Mouse (Mus musculus) lung, postnatal 36 days (tissue): Measurements from ENCODE around the gene Aip.
"Not testable (repeated sequence)": the region's sequence is repeated elsewhere in the genome, so short reads cannot be mapped to it uniquely, and the experiment has no call there.

Experiments
- DNase-seq: peaks from one replicate; pipeline ENCODE4 v3.0.0; 2022; ENCODE audit warnings: mixed read lengths

The Aip gene

DNA sequence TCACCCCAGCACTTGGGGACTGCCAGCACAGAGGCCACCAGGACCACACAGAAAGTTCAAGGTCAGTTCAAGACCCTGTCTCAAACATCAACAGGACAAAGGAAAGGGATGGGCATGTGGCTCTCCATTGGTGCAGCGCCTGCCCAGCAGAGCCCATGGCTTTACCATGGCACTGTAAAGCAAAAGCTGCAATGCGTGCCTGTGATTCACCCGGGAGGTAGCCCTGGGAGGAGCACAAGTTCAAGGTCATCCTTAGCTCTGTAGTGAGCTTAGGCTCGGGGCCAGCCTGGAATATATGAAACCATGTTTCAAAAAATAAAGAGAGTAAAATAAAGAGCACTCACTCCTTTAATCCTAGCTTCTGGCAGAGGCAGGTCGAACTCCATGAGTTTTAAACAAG is 26.2 kb upstream of the Aip start:
- DNase-seq, result no peak

DNA sequence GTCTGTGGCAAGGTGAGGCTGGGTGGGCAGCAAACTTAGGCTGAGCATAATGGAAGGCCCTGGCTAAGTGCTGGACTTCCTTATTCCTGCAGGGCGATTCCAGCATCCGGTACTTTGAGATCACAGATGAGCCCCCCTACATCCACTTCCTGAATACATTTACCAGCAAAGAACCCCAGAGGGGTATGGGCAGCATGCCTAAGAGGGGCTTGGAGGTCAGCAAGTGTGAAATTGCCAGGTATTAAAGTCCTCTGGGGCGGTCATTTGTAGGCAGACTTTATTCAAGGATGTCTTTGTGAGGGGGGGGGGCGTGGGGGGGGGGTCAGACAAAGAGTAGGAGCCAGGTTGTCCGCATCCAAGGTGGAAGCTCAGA is 25.8 kb upstream of the Aip start:
- no peak for DNase-seq

DNA sequence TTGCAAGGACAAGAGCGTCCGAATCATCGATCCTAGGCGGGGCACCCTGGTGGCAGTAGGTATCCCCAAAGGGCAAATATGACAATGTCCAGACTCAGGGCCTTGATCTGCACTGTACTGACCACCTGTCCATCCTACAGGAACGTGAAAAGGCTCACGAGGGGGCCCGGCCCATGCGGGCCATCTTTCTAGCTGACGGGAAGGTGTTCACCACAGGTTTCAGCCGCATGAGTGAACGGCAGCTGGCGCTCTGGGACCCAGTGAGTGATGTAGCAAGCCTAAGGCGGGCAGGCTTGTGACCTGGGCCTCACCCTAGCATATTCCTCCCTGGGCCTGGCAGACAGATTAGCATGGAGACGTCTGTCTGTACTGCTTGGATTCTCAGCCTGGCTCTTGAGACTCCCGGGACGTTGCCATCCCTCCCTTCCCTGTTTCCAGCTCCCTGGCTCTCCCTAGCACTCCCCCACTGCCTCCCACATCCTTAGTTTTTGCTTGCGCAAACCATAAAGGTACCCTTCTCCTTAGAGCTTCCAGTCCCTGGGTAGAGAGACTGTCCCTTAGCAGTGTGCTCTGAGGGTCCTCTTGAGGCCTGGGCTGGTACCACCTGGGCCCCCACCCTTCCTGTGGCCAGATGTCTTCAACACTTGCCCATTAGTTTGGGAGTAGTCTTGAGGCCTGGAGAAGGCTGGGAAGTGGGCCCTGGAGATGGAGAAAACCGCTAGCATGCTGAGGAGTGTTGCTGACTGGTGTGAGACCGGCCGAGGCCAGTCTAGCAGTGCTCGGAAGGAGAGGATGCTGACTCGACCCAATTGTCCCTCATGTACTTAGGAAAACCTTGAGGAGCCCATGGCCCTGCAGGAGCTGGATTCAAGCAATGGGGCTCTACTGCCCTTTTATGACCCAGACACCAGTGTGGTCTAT is 25.2 kb upstream of the Aip start:
- DNase-seq, result no peak

DNA sequence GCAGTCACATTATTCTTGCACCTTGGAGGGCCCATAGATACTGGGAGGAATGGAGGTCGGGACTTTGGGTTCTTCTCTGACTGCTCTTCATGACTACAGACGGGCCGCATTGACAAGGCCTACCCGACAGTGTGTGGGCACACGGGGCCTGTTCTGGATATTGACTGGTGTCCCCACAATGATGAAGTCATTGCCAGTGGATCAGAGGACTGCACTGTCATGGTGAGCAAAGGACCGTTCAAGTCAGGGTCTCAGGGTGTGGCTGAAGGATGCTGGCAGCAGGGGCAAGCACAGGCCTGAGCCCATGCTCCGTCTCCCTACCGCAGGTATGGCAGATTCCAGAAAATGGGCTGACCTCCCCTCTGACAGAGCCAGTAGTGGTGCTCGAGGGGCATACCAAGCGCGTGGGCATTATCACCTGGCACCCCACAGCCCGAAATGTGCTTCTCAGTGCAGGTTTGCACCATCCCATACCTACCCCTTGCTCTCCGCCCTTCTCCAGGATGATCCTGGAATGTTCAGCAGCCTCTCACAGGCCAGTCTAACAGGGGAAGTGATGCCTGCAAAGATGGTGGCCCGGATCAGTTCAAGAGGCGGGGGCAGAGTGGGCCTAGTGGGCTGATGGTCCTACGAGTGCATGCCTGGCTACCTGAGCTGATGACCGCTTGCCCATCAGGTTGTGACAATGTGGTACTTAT is 24.3 kb upstream of the Aip start:
- no peak for DNase-seq

DNA sequence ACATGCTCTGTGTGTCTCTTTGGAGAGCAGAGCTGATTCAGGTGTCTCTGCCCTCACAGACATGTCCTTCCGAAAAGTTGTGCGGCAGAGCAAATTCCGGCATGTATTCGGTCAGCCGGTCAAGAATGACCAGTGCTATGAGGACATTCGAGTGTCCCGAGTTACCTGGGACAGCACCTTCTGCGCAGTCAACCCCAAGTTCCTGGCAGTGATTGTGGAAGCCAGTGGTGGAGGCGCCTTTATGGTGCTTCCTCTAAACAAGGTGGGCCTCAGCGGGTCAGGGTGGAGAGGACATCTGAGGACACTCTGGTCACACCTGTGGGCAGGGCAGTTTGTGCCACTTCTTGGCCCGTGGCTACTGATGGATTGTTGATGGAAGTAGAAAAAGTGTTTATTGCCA is 23.6 kb upstream of the Aip start:
- no peak for DNase-seq

DNA sequence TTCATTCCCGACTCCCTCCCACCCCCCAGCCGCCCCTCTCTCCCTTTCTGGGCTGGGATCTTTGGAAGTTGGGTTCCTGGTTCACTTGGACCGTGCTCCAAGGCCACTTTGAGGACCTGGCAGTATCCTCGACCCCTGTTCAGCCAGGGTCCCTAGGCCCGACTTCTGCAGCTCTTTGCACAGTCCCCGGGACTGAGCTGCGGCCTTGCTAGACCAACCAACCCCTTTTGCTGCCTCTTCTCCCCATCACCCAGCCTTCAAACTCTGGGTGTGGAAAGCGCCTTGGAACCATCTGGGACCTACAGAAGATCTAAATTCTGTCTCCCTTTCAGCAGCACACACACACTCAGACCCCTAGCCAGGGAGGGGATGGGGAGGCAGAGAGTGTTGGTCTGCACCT is 23.2 kb upstream of the Aip start:
- DNase-seq, result no peak

DNA sequence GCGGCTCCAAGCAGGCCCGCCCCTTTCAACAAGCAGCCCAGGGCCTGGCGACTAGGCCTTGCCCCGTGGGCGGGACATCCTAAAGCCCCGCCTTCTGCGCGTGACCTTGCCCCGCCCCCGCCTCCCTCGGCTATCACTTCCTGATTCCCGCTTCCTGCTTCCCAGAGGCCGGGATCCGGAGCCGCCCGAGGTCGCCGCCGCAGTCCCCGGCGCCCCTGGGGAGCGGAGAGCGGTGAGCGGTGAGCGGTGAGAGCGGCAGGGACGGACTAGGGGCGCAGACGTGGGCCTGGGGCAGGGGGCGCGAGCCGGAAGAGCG is 22.8 kb upstream of the Aip start, which contains the start of gene Coro1b:
TSS of gene Coro1b (plus strand) at position 129 of the 316 bp plus-strand sequence.
- peak; percentile 98 for DNase-seq

DNA sequence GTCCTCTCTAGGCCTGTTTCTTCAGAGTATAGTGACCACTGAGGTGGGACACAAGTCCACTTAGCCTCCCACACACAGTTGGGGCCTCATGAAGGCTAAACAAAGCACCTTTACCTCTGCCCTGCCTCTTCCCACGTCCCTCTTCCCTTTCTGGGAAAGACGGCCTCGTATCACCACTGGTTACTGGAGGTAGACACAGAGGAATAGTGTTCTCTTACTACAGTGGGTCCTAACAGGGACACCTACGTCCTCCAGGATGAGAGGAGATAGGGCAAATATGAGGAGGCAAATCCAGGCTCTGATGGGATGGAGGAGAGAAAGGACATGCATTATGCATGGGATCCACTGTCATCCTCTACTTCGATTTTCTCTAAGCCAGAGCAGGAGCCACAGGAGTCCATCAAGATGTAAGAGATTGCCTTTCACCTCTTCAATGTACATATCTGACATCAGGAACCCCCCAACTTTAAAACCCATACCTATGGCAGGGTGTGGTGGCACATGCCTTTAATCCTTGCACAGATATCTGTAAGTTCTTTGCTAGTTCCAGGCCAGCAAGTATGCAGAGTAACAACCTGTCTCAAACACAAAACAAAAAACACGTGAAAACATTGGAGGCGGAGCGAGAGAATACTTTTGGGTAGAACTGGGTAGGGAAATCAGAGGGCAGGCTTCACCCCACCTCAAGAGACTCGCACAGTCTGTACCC is 22.3 kb upstream of the Aip start:
- no peak for DNase-seq

DNA sequence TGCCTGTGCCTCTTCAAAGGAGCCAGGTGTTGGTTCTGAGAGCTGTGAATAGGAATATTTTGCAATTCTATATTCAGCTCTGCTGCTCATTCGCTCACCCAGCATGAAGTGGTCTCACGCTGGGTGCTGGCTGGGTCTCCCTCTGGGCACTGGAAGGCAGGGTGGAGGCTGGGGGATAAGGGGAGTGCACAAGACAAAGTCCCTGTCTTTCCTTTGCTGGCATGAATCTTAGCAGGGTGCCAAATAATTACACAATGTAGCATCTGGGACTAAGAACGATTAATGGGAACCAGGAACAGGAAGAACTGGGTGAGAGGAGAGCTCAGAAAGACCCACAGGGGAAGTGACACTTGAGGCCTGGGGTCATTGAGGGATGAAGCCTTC is 21.4 kb upstream of the Aip start:
- peak; percentile 50 for DNase-seq

DNA sequence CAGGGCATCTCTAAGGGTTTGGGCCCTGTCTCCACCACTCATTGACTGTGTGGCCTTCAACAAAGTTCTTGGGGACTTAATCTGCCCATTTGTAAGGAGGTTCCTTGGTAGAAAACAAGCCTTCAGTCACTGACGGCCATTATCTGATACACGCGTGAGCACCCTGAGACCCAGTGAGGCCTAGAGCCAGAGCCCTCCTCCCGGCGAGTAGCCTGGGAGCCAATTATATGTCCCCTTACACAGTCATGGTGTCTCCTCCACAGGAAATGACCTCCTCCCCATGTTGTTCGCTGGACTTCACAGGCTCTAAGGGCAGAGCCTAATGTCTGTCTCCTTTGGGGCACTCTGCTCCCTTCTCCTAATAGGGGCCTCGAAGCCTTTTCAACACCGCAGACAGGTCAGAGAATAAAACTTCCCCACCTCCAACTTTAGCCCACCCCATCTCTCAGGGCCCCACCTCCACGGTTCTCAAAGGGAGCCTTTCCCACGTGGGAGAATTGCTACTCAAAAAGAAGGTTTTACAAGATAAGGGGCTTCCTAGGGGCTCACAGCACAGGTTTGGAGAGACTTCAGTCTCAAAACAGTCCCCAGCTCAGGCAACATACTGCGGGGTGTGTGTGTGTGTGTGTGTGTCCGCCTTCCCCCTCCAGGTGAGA is 20.8 kb upstream of the Aip start:
- no peak for DNase-seq

DNA sequence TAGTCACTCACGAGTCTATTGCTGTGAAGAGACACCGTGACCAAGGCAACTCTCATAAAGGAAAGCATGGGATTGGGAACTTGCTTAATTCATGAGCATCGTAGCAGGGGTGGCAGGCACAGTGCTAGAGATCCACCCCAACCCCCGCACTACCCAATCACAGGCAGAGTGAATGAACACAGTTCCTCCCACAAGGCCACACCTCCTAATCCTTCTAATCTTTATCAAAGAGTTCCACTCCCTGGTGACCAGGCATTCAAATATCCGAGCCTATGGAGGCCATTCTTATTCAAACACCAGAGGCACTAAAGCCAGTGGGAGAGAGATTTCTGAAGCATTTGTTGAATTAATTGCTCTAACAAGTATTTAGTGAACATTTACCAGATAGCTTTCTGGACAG is 20.3 kb upstream of the Aip start:
- no peak for DNase-seq

DNA sequence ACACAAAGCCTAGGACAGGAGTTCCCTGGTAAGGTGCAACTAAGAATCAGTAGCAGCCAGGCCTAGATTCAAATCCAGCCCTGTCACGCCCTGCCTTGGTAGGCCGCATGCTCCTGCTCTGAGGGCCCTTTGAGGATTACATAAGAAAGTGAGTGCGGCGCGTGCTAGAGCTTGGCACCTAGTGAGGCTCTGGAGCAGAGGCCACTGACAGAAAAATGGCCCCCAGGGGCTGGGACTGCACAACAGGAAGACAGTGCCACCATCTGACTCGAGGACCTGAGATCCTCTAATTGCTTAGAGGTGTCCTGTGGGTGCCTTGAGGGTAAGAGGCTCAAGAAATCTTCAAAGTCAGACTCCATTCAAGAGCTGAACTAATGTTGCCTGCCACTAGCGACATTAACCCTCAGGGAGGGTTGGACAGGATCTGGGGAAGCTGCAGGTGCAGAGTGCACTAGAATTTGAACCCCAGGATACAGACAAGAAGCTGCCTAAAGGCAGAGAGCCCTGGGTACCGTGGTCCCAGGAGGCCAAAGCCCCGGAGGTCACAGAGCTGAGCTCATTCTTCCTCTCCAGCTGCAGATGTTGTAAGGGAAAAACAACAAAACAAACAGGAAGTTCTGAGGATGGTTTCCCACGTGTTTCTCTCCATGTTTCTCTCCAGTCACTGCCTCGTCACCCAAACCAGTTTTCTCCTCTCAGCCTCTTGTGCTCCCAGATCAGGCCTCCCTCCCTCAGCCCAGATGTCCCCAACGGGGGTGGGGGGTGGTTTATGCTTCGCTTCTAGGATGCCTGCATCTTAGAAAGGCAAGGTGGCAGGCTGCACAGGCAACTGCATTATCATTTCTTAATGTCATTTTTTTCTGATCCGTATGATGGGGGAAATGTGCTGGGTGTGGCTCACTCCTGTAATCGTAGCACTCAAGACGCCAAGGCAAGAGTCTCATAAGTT is 19.2 kb upstream of the Aip start:
- peak; percentile 54 for DNase-seq

DNA sequence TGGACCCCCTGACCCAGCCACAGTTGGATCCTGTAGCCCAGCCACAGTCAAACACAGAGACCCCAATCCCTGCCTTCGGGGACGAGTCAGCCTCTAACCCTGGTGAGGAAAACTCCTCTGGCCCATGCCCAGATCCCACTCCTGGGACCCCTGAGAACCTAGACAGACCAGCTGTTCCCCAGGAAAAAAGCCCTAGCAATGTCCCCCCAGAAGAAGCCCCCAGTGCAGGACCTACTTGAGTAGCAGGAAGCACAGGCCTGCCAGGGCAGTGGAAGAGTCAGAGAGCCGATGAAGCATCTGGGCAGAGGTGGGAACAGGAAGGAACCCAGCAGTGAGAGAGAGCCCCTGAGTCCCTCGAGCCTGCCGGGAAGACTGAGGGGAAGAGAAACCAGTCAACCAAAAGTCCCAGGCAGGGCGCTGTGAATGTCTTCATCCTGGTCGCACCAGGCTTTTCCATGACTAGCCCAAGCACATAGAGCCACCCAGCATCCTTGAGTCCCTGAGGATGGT is 18.2 kb upstream of the Aip start, which contains the start of gene Cabp4:
TSS of gene Cabp4 (minus strand) at position 275 of the 510 bp plus-strand sequence.
- no peak for DNase-seq

DNA sequence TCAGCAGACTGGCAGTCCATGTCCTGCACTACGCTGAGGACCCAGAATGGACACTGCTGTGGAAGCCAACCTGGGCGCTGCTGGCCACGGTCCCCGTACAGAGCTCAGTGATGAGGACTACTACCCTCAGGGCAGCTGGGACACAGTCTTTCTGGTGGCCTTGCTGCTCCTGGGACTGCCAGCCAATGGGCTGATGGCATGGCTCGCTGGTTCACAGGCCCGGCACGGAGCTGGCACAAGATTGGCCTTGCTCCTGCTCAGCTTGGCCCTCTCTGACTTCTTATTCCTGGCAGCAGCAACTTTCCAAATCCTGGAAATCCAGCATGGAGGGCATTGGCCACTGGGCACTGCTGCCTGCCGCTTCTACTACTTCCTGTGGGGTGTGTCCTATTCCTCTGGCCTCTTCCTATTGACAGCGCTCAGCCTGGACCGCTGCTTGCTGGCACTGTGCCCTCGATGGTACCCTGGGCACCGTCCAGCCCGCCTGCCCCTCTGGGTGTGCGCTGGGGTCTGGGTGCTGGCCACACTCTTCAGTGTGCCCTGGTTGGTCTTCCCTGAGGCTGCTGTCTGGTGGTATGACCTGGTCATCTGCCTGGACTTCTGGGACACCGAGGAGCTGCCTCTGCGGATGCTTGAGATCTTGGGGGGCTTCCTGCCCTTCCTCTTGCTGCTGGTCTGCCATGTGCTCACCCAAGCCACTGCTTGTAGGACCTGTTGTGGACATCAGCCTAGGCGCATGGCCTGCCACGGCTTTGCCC is 16.9 kb upstream of the Aip start:
- DNase-seq, result no peak

DNA sequence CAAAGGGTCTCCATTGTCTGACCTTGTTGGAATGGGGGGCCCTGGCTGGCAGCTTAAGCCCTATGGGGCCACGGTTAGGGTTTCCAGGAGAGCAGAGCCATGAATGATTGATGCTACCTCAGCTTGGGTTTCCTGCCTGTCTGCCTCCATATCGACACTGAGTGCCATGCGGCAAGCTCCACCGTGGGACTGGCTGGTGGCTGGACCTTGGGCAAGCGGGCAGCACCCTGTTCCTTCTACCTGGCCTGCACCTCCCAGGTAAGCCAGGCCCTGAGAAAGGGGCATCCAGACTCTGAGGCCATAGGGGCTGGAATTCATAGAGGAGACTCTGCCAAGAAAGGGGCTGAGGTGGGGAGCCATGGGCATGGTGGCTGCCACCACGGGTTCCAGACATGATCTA is 14.5 kb upstream of the Aip start:
- no peak for DNase-seq

DNA sequence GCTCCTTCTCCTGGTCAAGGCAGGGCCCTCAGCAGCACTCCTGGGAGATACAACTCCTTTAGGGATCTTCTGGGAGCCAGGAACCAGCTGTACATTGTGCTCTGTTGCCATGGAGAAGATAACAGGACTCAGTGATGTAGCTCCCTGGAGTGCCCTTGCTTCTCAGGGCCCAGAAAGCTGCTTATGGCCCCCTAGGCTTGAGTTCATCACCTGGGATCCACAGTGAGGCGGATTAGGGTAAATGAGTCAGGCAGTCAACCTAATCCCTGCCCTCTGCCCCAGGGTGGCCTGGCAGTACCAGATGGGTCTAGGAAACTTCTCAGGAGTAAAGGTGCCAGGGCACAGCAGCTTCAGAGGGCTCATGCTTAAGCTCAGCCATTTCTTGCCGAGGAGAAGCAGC is 13.8 kb upstream of the Aip start, which contains the start of gene Gpr152:
TSS of gene Gpr152 (plus strand) at position 342 of the 400 bp plus-strand sequence.
- DNase-seq, result no peak

DNA sequence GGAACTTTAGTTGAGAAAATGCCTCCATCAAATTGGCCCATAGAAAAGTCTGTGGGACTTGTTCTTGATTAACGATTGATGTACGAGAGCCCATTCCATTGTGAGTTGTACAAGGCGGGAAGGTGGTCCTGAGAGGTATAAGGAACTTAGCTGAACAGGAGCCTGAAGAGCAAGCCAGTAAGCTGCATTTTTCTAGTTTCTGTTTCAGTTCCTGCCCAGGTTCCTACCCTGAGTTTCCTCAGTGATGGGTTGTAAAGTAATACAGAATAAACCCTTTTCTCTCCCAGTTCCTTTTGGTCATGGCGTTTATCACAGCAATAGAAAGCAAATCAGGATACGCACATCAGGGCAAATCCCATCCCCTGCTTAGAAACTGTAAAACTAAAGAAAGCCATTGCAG is 12.3 kb upstream of the Aip start:
- no peak for DNase-seq

DNA sequence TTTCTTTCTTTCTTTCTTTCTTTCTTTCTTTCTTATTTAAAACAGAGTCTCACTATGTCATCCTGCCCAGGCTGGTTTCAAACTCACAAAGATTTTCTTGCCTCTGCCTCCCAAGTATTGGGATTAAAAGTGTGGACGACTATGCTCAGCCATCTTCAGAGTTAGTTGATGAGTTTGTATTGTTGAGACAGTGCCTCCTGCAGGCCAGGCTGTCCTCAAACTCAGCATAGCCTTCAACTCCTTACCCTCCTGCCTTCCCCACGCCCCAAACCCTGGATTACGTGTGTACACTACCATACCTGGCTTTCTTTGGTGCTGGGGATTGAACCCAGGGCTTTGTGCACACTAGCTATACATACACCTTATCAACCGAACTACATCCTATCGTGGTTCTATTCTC is 10.8 kb upstream of the Aip start:
- no peak for DNase-seq

DNA sequence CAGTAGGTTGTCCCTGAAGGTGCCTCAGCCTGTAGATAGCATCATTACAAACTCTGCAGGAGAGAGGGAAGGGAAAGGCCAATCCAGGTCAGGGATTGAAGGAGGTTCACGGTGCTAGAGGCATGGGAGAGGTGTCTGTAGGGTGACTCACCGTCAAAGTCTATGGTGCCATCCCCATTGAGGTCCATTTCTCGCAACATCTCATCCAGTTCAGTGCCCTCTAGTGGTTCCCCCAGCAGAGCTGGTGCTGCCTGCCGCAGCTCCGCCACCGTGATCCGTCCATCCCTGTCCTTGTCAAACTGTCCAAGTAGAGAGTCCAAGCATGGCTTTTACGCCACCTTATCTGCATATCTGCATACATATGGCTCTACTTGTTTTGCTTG is 10.3 kb upstream of the Aip start:
- not testable (repeated sequence) for DNase-seq

DNA sequence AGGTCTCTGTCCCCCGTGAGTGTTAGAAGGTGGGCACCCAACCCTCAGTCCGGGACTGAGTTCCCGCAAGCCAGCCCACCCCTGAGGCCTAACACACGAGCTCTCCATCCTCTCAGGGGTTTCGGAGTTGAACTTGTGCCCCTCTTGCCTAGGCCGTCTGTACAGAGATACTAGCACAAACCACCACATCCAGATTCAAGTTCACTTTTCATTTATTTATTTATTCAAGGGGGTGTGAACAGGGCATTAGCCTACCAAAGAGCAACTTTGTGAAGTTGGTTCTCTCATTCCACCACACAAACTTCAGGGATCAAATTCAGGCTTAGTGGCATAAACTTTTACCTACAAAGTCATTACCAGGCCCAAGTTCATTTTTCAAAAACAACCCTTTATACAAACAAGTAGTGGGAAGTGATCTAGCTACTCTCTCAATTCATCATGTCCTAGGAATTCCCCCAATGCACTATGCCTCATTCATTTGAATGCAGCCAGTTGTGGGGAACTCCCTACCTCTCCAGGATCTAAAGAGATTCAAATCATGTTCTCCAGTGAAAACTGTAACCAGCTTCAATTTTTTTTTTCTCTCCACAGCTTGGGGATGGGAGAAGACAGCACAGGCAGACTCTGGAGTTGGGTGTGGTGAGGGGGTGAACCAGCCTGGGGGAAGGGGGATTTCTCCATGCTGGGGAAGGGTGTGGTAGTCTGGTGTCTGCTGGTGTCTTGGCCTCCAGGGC is 9.7 kb upstream of the Aip start:
- not testable (repeated sequence) for DNase-seq
